Mouse (Mus musculus): ENCODE measurements around the gene 1190002N15Rik.
A peak's percentile ranks its signal among the peaks of the same experiment; 100 is the strongest.

The 1190002N15Rik gene

DNA sequence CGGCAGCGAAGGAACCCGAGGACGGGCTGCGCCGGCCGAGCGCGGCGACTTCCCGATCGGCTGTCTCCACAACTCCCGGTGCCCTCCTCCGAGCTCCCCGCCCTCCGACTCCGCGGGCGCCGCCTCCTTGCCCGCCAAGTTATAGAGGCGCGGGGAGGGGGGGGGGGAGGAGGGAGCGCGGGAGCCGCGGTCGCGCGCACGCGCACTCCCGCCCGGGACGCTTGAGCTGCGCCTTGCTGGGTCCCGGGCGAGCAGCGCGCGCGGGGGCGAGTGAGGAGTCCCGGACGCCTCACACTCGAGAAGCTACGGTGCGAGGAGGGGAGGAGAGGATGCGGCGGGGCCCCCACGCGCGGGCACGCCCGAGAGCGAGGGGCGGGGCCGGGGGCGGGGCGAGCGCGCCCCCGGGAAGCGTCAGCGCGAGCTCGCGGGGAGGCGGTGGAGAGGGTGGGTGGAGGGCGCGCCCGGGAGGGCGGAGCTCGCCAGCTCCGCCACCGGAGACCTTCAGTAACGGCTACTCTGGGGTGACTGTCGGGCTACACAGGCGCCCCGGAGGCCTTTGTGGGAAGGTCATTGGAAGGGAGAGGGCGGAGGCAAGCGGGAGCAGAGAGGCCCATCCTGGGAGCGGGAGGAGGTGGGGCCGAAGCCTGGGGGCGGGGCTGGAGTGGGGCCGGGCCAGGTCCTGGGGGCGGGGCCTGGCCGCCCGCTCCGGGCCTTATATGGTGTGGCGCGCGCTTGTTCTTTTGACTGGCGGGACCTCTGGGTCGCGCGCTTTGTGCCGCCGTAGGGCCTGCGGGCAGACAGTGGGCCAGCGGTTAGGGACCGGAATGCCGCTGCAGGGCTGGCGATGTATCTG is at the start of gene 1190002N15Rik:
TSS of gene 1190002N15Rik (minus strand) at position 112 of the 853 bp plus-strand sequence.
- DNase-seq (ENCODE audit: low read depth, low spot score), result peak; percentile 98

DNA sequence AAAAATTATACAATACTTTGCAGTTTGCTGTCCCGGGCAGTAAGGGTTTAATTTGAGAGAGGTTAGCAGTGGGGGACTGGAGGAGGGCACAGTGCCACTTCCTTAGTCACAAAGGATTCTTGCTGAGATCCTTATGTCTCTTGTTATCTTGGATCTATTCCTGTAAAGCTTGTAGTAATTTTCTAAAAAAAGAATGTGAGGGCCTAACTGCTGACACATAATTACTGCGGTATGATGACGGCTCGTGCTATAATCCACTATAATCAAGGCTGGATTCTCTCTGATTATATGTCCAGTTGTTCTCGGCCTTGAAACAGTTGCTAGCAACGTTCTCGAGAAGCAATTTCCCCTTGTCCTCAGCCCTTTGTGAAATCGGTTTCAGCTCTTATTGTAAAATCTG is 44.4 kb upstream of the 1190002N15Rik start:
- no peak for DNase-seq (ENCODE audit: low read depth, low spot score)

DNA sequence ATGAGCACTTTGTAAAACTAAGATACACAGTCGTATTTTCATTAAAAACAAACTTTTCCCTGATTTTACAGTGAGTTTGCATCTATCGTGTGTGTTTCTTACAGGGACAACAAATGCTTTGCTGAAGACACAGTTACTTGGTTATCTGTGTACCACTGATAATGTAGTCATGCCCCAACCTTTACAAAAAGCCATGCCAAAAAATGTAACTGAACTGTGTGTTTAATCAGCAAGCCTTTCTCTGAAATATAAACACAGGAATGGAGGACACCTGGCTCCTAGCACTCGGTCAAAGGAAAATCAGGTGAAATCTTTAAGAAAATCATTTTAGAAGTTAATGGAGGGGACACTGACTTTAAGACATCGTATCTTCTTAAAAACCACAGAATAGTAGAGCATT is 43.8 kb upstream of the 1190002N15Rik start:
- DNase-seq (ENCODE audit: low read depth, low spot score), result no peak

DNA sequence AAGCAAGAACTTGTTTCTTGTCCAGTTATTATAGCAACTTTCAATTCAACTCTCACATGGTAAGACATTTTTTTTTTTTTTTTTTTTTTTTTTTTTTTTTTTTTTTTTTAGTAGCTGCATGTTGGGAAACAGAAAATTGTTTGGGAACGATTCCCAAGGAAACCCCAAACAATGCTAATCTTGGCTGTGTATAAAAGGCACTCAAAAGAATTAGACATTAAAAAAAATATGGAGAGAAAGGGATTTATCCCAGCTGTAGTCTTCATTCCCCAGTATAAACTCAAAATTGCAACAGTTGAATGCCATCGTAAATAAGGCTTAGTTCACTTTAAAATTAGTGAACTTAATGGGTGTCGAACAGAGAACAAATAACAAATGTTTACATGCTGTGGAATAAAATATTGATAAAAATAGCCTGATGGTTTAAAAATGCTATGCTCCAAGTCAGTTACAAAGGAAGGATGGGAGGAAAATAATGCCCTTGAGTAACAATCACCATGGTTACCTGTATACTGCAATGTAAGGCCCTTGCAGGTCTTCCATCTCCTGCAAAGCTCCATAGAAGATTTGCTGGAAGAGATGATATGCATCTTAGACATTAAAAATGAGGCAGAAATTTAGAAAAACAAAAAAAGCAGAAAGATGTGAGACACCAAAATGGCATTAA is 42.3 kb upstream of the 1190002N15Rik start:
- DNase-seq (ENCODE audit: low read depth, low spot score), result no peak

DNA sequence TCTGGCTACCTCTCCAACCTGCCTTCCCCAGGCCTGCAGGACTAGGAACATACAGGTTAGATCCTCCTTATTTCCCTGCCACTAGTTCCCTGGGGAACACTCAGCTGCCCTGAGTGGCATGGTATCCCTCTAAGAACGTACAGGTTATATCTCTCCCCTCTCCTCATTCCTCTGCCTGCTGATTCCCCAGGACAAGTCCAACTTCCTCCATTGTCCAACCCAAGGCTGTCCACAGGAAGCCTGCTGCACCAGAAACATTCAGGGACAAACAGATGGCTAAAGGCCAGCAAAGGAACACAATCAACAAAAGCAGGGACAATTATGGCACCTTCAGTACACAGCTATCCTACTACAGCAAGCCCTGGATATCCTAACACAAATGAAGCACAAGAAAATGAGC is 33.9 kb upstream of the 1190002N15Rik start:
- no peak for DNase-seq (ENCODE audit: low read depth, low spot score)

DNA sequence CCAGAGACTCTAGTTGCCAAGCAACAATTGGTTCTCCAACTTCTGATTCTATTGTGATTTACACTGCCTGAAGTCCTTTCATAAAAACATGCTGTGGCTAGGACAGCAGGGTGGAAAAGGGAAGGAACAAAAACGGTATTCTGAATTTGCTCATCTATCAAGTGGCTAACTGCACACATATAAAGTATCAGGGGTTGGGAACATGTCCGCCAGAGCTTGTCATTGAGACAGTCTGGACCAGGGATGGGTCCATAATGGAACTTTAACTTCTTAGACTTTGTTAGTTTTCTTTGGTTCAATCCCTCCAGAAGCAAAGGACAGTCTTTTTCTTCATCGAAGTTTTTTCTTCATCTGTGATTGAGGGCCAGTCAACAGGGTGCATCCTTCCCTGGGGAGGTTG is 30.5 kb upstream of the 1190002N15Rik start:
- DNase-seq (ENCODE audit: low read depth, low spot score), result no peak

DNA sequence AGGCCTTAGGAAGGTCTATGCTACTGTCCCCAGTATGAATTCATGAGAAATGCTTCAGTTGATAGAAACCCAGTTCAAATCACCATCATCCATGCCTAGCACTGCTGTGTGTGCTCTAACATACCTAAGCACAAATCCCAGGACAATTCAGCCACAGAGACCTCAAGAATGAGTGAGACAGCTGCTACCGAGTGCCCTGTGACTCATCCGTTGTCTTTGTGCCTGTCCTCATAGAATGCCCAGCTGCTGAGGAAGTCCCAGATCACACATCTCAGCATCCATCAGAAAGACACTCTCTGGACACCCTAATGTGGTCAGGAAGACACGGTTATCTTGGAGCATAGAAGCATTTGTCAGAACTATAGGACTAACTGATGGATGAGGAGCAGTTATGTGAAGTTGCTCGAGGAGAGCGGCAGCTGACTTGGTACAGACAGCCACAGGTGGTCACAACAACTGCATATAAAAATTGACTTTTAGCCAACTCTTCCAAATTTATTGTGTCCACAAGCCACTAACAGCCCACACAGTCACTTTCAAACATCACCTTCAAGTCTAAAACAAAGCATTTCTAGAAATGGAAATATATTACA is 29.9 kb upstream of the 1190002N15Rik start:
- no peak for DNase-seq (ENCODE audit: low read depth, low spot score)

DNA sequence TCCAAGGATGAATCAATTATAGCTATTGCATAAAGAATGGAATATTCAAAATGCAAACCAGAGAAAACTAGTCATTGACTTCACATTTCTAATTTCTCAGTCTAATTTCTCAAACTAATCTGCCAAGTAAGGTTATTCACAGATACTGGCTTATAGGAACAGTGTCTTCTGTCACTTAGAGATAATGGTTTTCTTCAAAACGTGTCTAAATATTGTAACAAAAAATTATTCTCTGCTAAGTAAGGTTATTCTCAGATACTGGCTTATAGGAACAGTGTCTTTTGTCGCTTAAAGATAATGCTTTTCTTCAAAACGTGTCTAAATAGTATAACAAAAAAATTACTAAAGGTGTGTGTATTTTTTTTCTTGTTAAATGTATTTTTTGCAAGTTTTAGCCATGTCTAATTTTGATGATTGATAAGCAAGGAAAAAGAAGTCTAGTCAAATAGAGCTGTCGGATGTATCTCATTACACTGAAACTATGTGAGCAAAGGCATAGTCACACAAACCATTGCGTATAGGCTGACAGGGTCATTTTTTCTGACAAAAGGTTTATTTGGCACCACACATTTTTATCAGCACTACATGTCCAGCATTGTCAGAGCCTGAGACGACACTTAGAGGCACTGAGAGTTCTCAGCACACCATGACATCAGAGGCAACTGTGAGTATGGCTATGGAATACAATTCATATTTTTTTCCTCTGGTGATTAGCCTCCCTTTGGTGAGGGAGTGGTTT is 19.1 kb upstream of the 1190002N15Rik start:
- DNase-seq (ENCODE audit: low read depth, low spot score), result no peak

DNA sequence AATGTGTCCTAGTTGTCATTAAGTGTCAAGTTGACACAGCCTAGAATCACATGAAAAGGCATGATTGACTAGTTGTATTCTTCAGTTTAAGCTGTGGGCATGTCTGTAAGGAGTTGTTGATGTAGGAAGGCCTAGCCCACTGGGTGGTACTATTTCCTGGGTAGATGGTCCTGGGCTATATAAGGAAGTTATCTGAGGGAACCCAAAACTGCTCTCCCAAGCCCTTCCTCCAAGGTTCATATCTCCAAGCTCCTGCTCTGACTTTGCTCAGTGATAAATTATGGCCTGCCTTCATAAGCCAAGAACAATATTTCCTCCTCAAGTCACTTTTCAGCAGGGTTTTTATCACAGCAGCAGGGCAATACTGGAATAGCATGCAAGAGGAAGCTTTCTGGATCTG is 18.4 kb upstream of the 1190002N15Rik start:
- no peak for DNase-seq (ENCODE audit: low read depth, low spot score)

DNA sequence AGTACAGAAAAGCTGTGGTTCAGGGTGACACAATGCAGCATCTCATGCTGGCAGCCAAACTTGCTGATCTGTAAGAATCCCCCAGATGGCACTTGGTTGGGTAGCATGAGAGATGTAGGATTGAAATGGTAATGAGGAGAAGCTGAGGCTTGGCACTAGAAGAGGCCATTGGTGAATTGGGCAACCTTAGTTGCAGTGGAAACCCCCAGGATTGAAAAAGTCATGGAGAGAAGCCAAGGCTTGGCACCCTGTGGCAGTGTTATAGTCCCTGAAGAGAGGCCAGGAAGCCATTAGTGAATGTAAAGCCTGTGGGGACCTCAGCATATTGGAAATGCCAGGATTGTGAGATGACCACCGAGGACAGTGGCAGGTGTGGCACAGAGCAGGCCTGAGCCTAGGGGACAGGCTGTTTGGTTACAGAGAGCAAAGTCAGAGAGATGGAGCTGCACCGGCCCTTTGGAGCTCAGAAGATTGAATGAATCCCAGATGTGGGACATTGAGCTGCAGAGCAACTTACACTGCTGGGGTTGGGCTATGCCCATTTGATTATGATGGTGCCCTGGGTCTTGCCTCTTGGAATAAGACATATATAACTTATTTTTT is 12.7 kb upstream of the 1190002N15Rik start:
- no peak for DNase-seq (ENCODE audit: low read depth, low spot score)

DNA sequence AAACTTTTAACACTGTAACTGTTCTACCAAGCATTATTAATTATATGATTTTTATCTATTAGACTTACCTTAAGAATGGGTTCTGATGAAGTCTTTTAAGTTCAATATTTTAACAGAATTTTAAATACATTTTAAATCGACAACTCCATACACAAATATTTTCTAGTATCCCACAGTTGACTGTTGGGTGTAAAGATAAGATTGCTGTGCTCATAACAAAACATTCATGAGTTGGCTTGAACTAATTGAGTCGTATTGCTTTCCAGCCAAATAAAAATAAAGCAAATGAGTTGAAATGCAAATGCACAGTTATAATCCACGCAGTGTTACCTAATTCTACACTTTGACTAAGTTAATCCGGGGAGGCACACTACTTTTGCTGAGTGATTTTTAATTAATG is 6.0 kb upstream of the 1190002N15Rik start:
- no peak for DNase-seq (ENCODE audit: low read depth, low spot score)

DNA sequence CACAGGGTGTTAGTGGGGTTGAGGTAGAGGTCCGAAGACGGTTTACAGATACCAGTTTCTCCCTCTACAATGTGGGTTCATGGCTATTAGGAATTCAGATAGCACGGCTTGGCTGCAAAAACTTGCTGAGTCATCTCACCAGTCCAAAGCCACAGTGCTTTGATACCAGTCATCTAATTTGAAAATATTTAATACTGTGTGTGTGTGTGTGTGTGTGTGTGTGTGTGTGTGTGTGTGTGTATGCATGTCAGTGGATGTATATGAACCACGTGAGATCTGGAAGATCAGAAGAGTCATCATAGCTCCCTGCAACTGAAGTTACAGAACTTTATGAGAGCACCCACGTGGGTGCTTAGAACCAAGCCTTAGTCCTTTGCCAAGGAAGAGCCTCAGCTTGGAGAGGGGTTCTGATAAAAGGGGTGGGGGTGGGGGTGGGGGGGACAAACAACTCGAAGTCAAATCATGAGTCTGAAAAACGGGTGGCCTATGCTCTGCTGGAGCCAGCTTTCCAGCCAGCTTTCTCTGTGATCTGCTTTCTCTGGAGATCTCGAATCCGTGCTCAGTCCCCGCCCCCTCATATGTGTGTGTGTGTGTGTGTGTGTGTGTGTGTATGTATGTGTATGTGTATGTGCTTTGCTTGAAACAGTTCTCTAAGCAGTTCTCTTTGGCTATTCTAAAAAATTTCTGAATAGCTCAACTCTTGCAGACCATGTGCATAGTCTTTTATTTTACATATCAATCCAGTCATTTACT is 2.6 kb upstream of the 1190002N15Rik start:
- DNase-seq (ENCODE audit: low read depth, low spot score), result no peak

DNA sequence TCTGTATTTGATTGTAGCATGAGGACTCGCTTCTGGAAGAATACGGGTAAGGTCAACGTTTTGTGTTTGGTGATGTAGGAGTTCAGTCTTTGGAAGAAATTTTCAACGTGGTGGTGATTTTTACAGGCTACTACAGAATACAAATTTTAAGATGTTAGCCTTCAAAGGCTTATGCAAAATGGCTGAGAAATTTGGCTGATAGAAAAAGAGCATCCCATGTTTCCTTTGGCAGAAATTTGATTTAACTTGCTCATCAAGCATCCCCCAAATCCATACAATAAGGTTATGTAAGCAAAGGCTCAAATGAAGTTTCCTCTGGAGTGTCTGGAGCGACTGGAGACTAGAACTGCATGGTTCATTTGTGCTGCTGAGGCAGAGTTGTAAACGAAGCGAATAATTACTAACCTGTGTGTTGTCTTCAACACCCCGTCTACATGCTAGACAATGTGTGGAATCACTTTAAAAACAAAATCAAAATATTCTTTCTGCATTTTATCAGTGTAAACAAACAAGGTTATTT is 1.5 kb upstream of the 1190002N15Rik start:
- no peak for DNase-seq (ENCODE audit: low read depth, low spot score)

DNA sequence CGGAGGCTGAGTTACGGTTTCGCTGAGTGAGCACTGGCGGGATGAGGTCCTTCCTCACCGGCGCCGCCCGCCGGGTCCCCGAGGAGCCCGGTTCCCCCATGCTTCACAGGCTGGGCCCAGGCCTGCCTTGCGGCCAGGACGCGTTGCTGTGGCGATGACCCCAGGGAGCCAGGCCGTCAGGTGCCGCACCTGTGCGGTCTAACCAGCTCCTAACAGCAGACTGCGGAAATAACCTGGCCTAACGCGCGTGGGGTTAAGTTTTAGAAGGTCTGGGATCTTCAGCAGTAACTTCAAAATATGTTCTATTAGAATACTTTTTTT is 902 bp upstream of the 1190002N15Rik start:
- no peak for DNase-seq (ENCODE audit: low read depth, low spot score)

DNA sequence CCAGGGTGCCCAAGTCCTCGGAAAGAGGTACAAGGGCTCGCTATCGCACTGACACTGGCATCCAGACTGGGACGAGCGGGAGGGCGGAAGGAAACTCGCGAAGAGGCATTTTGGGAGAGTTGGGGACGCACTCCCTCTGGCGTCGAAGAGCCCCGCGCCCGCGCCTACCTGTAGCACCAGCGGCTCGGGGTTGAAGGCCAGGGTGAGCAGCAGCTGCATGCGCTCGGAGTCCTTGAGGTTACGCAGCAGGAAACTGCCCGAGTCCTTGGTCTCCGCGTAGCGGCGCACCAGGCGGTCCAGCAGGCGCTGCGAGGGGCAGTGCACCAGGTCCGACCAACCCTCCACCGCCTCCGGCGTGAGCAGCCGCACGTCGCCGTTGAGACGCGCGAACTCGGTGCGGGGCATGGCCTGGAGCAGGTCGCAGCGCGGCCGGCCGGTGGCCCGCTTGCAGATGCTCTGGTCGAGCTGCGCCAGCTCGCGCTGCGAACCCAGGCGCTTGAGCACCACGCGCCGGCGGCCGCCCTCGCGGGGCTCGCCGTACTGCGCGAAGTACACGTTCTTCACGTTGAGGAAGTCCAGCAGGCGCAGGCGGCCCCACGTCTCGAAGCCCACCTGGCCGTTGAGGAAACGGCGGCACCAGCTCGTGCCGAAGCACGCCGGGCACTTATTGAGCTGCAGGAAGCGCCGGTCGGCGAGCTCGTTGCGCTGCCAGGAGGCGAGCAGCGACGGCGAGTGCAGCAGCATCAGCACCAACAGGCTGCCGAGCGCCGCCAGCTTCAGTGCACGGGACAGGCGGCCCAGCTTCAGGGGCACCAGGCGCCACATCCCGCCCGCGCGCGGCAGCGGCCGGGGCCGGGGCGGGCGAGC is 597 bp downstream of the 1190002N15Rik start:
- peak; percentile 84 for DNase-seq (ENCODE audit: low read depth, low spot score)

DNA sequence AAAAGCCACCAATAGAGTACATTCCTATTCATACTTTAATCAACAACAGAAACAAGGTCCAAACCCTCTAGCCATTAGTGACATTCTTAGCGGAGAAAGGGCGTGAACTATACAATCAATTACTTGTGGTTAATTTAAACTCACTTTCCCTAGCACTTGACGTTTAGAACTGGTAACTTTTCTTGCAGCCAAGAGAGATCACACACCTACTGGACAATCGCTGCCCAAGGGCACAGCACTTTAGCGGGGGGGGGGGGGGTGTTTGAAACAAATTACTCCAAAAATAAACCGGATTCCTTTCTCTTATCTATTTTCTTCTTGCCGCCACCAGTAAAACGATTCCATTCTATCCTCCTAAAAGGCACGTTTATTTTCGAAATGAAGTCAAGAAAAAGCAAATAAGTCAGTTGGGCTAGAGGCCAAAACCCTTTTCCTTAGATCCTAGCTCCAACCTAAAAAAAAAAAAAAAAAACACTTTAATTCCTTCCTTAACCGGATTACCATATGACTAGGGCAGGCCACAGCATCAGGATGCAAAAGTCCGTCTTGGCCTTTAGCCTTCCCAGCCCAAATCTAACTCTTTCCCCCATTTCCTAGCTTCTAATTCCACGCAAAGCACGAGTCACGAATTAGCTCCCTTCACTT is 1.5 kb downstream of the 1190002N15Rik start:
- peak; percentile 14 for DNase-seq (ENCODE audit: low read depth, low spot score)

DNA sequence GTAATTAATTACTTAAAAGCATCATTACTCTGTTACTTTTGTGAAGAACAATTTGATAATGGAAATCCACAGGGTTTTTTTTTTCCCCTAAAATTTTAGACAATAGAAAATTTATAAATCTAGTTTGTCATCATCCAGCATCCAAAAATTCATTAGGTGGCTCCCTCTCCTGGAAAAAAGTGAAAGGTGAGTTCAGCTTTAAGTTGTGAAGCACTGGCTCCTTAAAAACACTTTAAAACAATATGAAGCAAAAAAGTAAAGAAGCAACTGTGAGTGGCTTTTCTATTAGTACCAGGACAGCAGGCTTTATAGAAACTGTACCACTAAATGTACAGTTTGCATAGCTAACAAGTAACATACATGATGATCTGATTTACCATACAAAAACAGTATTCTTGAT is 3.1 kb downstream of the 1190002N15Rik start:
- DNase-seq (ENCODE audit: low read depth, low spot score), result peak; percentile 13

DNA sequence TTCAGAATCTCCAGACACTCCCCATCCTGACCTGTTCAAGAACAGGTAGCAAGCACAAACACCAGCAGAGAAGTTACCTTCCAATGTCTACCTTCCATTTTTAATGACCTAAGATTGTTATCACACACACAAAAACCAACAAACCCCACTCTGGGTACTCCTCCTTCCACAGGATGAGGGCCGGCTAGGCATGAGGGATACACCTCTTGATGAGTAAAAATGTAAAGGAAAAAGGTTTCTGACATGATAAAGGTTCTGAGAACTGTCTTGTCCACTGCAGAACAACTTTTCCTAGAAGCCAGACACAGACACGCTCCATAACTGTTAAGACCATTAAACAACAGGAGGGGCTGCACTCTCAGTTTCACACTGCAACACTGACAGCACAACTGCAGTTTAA is 3.7 kb downstream of the 1190002N15Rik start:
- DNase-seq (ENCODE audit: low read depth, low spot score), result peak; percentile 14

DNA sequence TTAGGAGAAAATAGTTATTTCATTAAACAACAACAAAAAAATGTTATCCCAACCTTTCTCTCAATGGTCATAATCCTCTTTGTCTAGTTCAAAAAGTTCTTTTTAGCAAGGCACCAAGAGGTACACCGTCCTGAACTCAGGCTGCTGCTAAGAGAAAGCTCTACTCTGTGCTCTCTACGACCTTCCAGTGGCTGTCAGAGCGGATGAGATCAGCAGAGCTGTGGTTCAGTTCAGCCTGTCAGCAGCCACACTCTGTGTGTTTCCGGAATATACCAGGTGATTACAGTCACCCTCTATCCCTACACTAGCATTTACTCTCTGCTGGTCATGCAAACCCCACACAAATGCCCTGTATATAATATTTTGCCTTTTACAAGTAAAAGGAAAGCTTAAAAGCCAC is 4.2 kb downstream of the 1190002N15Rik start:
- peak; percentile 55 for DNase-seq (ENCODE audit: low read depth, low spot score)
